Mouse (Mus musculus): ENCODE measurements around the gene Nsd2.
A peak's percentile ranks its signal among the peaks of the same experiment; 100 is the strongest.
"Not testable (repeated sequence)": the region's sequence is repeated elsewhere in the genome, so short reads cannot be mapped to it uniquely, and the experiment has no call there.

Nsd2 gene

GRCm38 (mm10) chr5:33851466-33851865 is 30.9 kb downstream of the Nsd2 start:
- DNase-seq (ENCODE audit: low spot score in 2 of 2), result peak; percentile 58 to 67

GRCm38 (mm10) chr5:33853086-33853485 is 32.6 kb downstream of the Nsd2 start:
- DNase-seq (ENCODE audit: low spot score in 2 of 2), result no peak

GRCm38 (mm10) chr5:33854019-33854418 is 33.5 kb downstream of the Nsd2 start:
- DNase-seq (ENCODE audit: low spot score in 2 of 2), result no peak

DNA sequence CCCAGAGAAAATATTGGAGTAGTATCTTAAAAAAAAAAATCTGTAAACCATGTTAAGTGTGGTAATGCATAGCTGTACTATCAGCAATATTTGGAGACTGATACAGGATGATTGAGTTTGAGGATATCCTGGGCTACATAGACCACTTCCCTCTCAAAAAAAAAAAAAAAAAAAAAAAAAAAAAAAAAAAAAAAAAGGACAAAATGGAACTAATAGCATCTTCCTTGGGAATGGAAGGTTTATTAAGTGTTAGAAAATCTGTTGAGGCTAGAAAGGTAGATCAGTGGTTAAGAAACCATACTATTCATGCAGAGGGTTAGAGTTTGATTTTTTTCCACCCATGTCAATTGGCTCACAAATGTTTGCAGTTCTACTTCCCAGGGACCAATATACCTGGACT is 37.2 kb downstream of the Nsd2 start:
- no peak for DNase-seq (ENCODE audit: low spot score in 2 of 2)

DNA sequence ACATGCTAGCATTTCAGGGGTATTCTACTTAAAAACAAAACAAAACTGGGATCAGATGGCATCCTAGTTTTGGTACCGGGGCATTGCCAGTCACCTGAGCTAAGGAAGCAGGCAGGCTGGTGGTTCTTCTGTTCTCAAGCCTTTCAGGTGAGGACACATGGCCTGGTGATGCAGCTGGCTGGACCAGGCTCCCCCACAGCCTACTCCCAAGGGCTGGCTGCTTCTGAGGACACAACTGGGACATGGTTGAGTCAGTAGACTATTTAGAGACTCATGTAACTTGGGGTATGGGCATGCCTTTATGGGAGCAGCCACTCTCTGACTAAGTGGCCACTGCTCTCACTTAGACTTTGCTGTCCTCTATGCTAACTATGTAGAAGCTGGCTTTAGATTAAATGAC is 54.9 kb downstream of the Nsd2 start:
- DNase-seq (ENCODE audit: low spot score in 2 of 2), result no peak

DNA sequence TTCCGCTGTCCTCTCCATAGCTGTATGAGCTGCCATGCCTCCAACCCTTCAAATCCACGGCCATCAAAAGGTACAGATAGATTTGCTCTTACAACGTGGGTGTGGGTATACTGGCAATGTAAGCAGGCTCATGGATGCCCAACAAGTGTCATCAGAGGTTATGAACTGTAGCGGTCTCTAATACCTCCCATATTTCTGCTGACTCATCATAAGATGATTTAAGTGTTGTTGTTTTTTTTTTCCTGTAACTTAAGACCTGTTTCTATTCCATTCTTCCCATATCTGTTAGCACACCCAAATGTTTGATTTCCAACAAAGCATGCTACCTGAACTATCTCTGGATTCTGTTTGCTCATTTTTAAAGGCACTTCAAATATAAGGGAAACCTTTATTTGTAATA is 60.6 kb downstream of the Nsd2 start:
- DNase-seq (ENCODE audit: low spot score in 2 of 2), result no peak

DNA sequence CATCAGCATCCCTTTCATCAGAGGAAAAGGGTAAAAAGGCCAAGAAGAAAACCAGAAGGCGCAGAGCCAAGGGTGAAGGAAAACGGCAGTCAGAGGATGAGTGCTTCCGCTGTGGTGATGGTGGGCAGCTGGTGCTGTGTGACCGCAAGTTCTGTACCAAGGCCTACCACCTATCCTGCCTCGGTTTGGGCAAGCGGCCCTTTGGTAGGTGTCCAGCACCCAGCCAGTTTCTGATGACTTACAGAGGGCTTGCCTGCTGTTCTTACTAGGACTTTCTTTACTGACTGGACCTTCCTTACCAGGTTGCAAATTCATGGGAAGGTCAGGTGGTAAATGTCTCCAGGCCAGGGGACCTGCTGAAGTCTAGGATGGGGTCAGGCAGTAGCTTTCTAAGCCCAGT is 72.9 kb downstream of the Nsd2 start:
- no peak for DNase-seq (ENCODE audit: low spot score in 2 of 2)

DNA sequence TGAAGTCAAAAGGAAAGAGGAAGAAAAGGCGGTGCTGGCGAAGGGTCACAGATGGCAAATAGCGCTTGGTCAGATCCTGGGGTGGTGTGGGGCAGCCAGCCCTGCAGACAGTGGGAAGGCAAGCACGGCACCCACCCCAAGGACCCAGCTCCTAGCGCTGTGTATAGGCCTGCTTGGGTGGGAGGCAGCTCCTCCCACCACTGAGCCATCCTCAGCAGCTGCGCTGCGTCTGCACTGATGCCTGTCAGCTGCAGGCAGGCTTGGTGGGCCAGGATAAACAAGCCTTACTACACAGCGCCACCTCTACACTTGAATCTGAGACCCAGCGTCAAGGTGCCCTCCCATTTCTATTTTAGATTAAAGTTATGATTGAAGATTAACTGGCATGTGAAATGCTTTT is 74.6 kb downstream of the Nsd2 start:
- no peak for DNase-seq (ENCODE audit: low spot score in 2 of 2)

GRCm38 (mm10) chr5:33897158-33897557 is 76.6 kb downstream of the Nsd2 start:
- DNase-seq (ENCODE audit: low spot score in 2 of 2), result no peak

DNA sequence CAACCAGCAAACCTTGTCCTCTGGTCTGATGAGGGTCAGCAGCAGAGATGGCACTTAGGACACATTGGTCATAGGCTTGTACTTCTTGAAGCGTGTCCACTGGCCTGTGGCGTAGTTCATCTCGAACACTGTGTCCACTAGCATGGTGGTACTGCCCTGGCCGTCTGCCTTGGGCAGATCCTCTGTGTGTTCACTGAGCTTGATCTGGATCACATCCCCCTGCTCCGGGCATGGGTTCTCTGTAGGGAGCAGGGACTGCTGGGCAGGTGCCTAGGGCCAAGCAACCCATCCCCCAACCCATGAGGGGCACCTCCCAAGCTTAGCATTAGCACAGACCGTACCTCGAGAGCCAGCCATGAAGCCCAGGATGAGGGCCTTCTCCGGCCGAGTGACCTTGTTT is 78.1 kb downstream of the Nsd2 start:
- no peak for DNase-seq (ENCODE audit: low spot score in 2 of 2)

DNA sequence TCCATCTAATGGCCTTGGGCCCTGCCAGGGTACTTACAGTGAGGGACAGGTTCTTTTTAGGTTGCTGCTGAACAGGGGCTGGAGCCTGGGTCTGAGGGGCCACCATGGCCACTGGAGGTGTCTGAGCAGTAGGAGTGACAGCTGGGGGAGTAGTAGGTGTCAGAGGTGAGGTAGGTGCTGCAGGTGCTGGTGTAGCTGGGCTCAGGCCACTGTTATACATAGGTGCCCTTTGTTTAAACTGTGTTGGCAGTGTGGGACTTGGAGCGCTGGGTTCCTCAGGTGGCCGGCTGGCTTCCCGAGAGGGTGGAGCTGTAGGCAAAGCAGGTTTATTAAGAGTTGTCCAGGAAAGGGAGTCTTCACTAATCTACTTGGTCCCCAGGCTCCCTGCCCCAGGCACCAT is 78.7 kb downstream of the Nsd2 start:
- no peak for DNase-seq (ENCODE audit: low spot score in 2 of 2)

GRCm38 (mm10) chr5:33900101-33900500 is 79.6 kb downstream of the Nsd2 start:
- DNase-seq (ENCODE audit: low spot score in 2 of 2), result no peak

DNA sequence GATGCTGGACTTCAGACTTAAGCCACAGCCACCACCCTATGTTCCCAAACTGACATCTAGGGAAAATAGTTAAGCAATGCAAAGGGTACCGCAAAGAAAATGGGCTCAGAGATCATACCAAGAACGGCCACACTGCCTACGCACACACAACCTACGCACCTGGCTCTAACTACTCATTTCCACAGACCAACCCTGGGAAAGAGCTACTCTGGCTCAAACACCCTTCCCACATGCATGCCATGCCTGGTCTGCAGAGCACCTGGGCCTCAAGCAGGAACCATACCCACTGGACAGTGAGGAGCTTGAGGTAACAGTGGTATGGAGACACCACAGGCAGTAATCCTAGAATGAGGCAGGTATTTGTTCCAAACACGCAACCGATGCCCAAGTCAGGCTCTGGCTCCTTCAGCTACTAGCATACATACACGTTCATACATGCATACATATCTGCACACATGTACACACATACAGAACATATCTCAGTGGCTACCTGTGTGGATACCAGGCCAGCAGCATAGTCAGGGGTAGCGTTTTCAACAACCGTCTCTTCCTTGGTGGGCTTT is 80.3 kb downstream of the Nsd2 start:
- no peak for DNase-seq (ENCODE audit: low spot score in 2 of 2)

GRCm38 (mm10) chr5:33901278-33901677 is 80.8 kb downstream of the Nsd2 start:
- DNase-seq (ENCODE audit: low spot score in 2 of 2), result no peak

- DNase-seq (ENCODE audit: low spot score in 2 of 2), result no peak
Measured at GRCm38 (mm10) chr5:33902696-33903095, 82.2 kb downstream of the Nsd2 start.

DNA sequence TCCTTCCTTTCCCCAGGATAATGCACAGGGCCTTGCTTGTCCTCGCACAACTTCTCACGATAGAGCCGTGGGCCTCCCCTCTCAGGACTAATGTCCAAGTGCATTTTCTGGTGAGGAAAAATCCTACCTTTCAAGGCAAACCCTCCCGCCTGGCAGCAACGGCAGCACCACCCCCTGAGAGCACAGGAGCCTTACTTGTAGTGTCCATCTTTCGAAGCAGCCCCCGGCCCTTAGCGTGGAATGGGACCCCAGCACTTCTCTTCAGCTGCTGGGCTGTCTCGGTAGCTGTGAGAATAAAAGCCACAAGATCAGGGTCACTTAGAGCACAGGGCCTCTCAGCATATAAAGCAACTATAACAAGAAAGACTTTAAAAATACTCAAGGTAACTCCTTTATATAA is 82.7 kb downstream of the Nsd2 start:
- DNase-seq (ENCODE audit: low spot score in 2 of 2), result no peak

GRCm38 (mm10) chr5:33915031-33915430 is 94.5 kb downstream of the Nsd2 start:
- DNase-seq (ENCODE audit: low spot score in 2 of 2), result not testable (repeated sequence)

- not testable (repeated sequence) for DNase-seq (ENCODE audit: low spot score in 2 of 2)
Measured at GRCm38 (mm10) chr5:33916616-33917015, 96.1 kb downstream of the Nsd2 start.

GRCm38 (mm10) chr5:33919466-33919865 is 98.9 kb downstream of the Nsd2 start:
- no peak for DNase-seq (ENCODE audit: low spot score in 2 of 2)

GRCm38 (mm10) chr5:33920037-33920436 is 99.5 kb downstream of the Nsd2 start:
- DNase-seq (ENCODE audit: low spot score in 2 of 2), result no peak

- no peak for DNase-seq (ENCODE audit: low spot score in 2 of 2)
Measured at GRCm38 (mm10) chr5:33920924-33921323, 100.4 kb downstream of the Nsd2 start.

DNA sequence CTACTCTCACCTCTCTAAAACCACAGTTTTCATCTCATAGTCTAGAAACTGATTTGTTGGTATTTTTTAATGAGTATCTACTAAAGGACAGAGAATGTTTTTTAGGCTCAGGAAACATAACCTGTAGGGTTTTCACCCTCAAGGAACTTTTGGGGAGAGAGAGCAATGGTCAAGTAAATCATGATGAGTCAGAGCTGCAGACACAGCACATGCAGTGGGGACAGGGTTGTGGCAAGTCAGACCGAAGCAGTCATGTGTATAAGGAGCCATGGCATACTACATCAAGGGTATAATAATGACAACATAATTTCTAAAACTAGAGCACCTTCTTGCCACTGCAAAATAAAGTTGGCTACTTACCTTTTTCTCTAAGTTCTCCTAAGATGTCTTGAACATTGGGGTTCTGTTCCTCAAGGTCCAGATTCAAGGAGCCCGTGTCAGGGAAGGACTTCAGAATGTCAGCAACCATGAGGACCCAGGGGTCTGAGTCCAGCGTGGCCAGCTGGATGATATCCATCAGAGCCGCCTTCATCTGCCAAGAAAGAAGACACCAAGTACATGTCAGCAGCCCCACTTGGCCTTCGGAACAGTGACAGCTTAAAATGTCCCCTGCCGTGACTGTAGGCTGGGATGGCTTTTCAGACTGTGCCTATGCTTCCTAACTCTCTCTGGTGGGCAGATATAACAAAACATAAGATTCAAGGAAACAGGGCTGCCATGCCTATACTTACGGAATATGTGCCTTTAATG is 101.1 kb downstream of the Nsd2 start:
- DNase-seq (ENCODE audit: low spot score in 2 of 2), result no peak

GRCm38 (mm10) chr5:33922566-33922965 is 102.0 kb downstream of the Nsd2 start:
- DNase-seq (ENCODE audit: low spot score in 2 of 2), result no peak

- no peak for DNase-seq (ENCODE audit: low spot score in 2 of 2)
Measured at GRCm38 (mm10) chr5:33926170-33926569, 105.6 kb downstream of the Nsd2 start.
